Mouse (Mus musculus) heart, embryonic 11.5 days (tissue): ENCODE data around the gene Cnot1. TPM values are rescaled to one million over a fixed set of nuclear protein-coding genes. Genes with fewer than 3 reads are reported as not detected.

Experiments used
- ATAC-seq: fragments of 200-750 bp; cut with Nextera tagmentation; replicated peaks from 2 replicates; pipeline ENCODE4 v1.8.0; 2017; ENCODE audit warnings: moderate library complexity; ENCODE audit not compliant: insufficient number of reproducible peaks, low FRiP score, low TSS enrichment
- H3K27ac ChIP-seq: fragments of 300-500 bp; sonication (generic); 2 replicates; pipeline ENCODE4 v1.5.1; 2014; ENCODE audit warnings: mild to moderate bottlenecking, low read depth, low read length
- H3K27me3 ChIP-seq: fragments of 300-500 bp; sonication (generic); 2 replicates; pipeline ENCODE4 v1.6.1; 2014; ENCODE audit warnings: mild to moderate bottlenecking, low read length, mixed read lengths; ENCODE audit not compliant: control insufficient read depth, insufficient read depth
- H3K36me3 ChIP-seq: fragments of 300-500 bp; sonication (generic); 2 replicates; pipeline ENCODE4 v1.6.1; 2014; ENCODE audit warnings: mild to moderate bottlenecking, low read length, moderate library complexity, mixed read lengths; ENCODE audit not compliant: control insufficient read depth, insufficient read depth
- H3K4me1 ChIP-seq: fragments of 300-500 bp; sonication (generic); 2 replicates; pipeline ENCODE4 v1.6.1; 2014; ENCODE audit warnings: low read length; ENCODE audit not compliant: control insufficient read depth, insufficient read depth
- H3K4me2 ChIP-seq: fragments of 300-500 bp; sonication (generic); 2 replicates; pipeline ENCODE4 v1.6.1; 2014; ENCODE audit warnings: mild to moderate bottlenecking, moderate library complexity
- H3K4me3 ChIP-seq: fragments of 300-500 bp; sonication (generic); 2 replicates; pipeline ENCODE4 v1.5.1; 2014; ENCODE audit warnings: low read depth, low read length
- H3K9ac ChIP-seq: fragments of 300-500 bp; sonication (generic); 2 replicates; pipeline ENCODE4 v1.6.1; 2014; ENCODE audit warnings: mild to moderate bottlenecking, low read depth, low read length, moderate library complexity
- H3K9me3 ChIP-seq: fragments of 300-500 bp; sonication (generic); replicated peaks from 2 replicates; pipeline ENCODE4 v1.6.1; 2016; ENCODE audit warnings: low read length; ENCODE audit not compliant: control insufficient read depth
- WGBS: fragments of 180-500 bp; shearing (Covaris S2); extraction: QIAGEN DNeasy Blood & Tissue Kit; methylation state at CpG from one replicate; pipeline ENCODE4 v1.1.7; 2014; ENCODE audit not compliant: insufficient replicate concordance; 5-methylcytosine and 5-hydroxymethylcytosine counted together
- polyA plus RNA-seq: library from polyadenylated mRNA; unstranded; fragments of >200 nt; fragmentation: Nextera tagmentation; extraction: Ambion mirVana; gene quantifications from 2 replicates; pipeline ENCODE4 v1.2.1, GENCODE M21; 2014

The Cnot1 gene
- polyA plus RNA-seq, 1 experiment from 2014 or later, result 72.8 TPM

GRCm38 (mm10) chr8:95822699-95823098, 15.4 kb upstream of the Cnot1 start:
- Histone ChIP-seq H3K27me3 (no peaks in the 10 kb centered on the region), H3K4me3 (no peak overlapping the region), H3K9ac (no peak overlapping the region), H3K27ac (0 out of 2 replicates have a peak overlapping the region, but pooled peaks have one; percentile 6), H3K9me3 (0 out of 2 replicates have a peak, but pooled peaks cover 2% of the 10 kb centered on the region), H3K36me3 (no peaks in the 10 kb centered on the region), H3K4me1 (peaks cover 12% of the 10 kb centered on the region), H3K4me2 (no peak overlapping the region)
- 34% methylated on average over 3 of the region's 3 CpGs for WGBS
- peak; percentile 56; the same call in 1 of the 2 replicates for ATAC-seq

- no peak overlapping the region for H3K4me2 ChIP-seq
- H3K9ac ChIP-seq, result no peak overlapping the region
- WGBS, result 79% methylated on average over 5 of the region's 5 CpGs
- H3K4me3 ChIP-seq, result no peak overlapping the region
- H3K27ac ChIP-seq, result 0 out of 2 replicates have a peak overlapping the region, but pooled peaks have one; percentile 0
- H3K27me3 ChIP-seq, result no peaks in the 10 kb centered on the region
- no peaks in the 10 kb centered on the region for H3K36me3 ChIP-seq
- H3K4me1 ChIP-seq, result peaks cover 13% of the 10 kb centered on the region
- no peak for ATAC-seq
- 0 out of 2 replicates have a peak, but pooled peaks cover 2% of the 10 kb centered on the region for H3K9me3 ChIP-seq
Observed at GRCm38 (mm10) chr8:95822096-95822495, 14.8 kb upstream of the Cnot1 start.

GRCm38 (mm10) chr8:95821266-95821665, 14.0 kb upstream of the Cnot1 start:
- 78% methylated on average over 6 of the region's 6 CpGs for WGBS
- Histone ChIP-seq H3K27ac (no peak overlapping the region), H3K36me3 (no peaks in the 10 kb centered on the region), H3K4me2 (no peak overlapping the region), H3K9ac (no peak overlapping the region), H3K9me3 (0 out of 2 replicates have a peak, but pooled peaks cover 2% of the 10 kb centered on the region), H3K27me3 (no peaks in the 10 kb centered on the region), H3K4me3 (no peak overlapping the region), H3K4me1 (peaks cover 13% of the 10 kb centered on the region)
- ATAC-seq, result no peak

GRCm38 (mm10) chr8:95818211-95818610, 10.9 kb upstream of the Cnot1 start:
- 0 out of 2 replicates have a peak, but pooled peaks cover 2% of the 10 kb centered on the region for H3K9me3 ChIP-seq
- no peak overlapping the region for H3K4me3 ChIP-seq
- H3K9ac ChIP-seq, result no peak overlapping the region
- no peaks in the 10 kb centered on the region for H3K36me3 ChIP-seq
- peak overlapping the region; percentile 35 for H3K4me2 ChIP-seq
- H3K27ac ChIP-seq, result peak overlapping the region; percentile 73
- H3K27me3 ChIP-seq, result no peaks in the 10 kb centered on the region
- peaks cover 13% of the 10 kb centered on the region for H3K4me1 ChIP-seq
- peak; percentile 74 for ATAC-seq
- 28% methylated on average over 1 of the region's 1 CpGs for WGBS

GRCm38 (mm10) chr8:95817597-95817996, 10.3 kb upstream of the Cnot1 start:
- Histone ChIP-seq H3K27ac (peak overlapping the region; percentile 73), H3K9ac (no peak overlapping the region), H3K4me2 (peak overlapping the region; percentile 35), H3K27me3 (no peaks in the 10 kb centered on the region), H3K4me3 (no peak overlapping the region), H3K4me1 (peaks cover 13% of the 10 kb centered on the region), H3K9me3 (0 out of 2 replicates have a peak, but pooled peaks cover 2% of the 10 kb centered on the region), H3K36me3 (no peaks in the 10 kb centered on the region)
- WGBS, result 63% methylated on average over 3 of the region's 3 CpGs
- no peak for ATAC-seq

GRCm38 (mm10) chr8:95816044-95816708, 8.9 kb upstream of the Cnot1 start:
- Histone ChIP-seq H3K4me2 (no peak overlapping the region), H3K36me3 (no peaks in the 10 kb centered on the region), H3K9ac (no peak overlapping the region), H3K27ac (no peak overlapping the region), H3K9me3 (0 out of 2 replicates have a peak, but pooled peaks cover 2% of the 10 kb centered on the region), H3K4me1 (peaks cover 18% of the 10 kb centered on the region), H3K27me3 (no peaks in the 10 kb centered on the region), H3K4me3 (no peak overlapping the region)
- no peak for ATAC-seq
- 45% methylated on average over 6 of the region's 6 CpGs for WGBS

GRCm38 (mm10) chr8:95810184-95810591, 2.9 kb upstream of the Cnot1 start:
- H3K27ac ChIP-seq, result peak overlapping the region; percentile 73
- H3K9ac ChIP-seq, result no peak overlapping the region
- H3K4me3 ChIP-seq, result no peak overlapping the region

GRCm38 (mm10) chr8:95809116-95809515, 1.9 kb upstream of the Cnot1 start:
- no peak overlapping the region for H3K9ac ChIP-seq
- H3K27me3 ChIP-seq, result no peaks in the 10 kb centered on the region
- peaks cover 22% of the 10 kb centered on the region for H3K4me1 ChIP-seq
- 84% methylated on average over 5 of the region's 5 CpGs for WGBS
- ATAC-seq, result no peak
- H3K9me3 ChIP-seq, result no peaks in the 10 kb centered on the region
- H3K27ac ChIP-seq, result no peak overlapping the region
- H3K36me3 ChIP-seq, result no peaks in the 10 kb centered on the region
- H3K4me2 ChIP-seq, result no peak overlapping the region
- H3K4me3 ChIP-seq, result no peak overlapping the region

More at GRCm38 (mm10) chr8:95810184-95810591, 2.9 kb upstream of the Cnot1 start:
- H3K4me1 ChIP-seq, result peaks cover 22% of the 10 kb centered on the region
- H3K36me3 ChIP-seq, result no peaks in the 10 kb centered on the region
- no peaks in the 10 kb centered on the region for H3K9me3 ChIP-seq
- peak overlapping the region; percentile 17; the same call in 1 of the 2 replicates for H3K4me2 ChIP-seq
- no peak for ATAC-seq
- WGBS, result 20% methylated on average over 3 of the region's 3 CpGs
- H3K27me3 ChIP-seq, result no peaks in the 10 kb centered on the region

GRCm38 (mm10) chr8:95808631-95809030, 1.4 kb upstream of the Cnot1 start:
- WGBS, result 78% methylated on average over 4 of the region's 4 CpGs
- no peaks in the 10 kb centered on the region for H3K36me3 ChIP-seq
- no peaks in the 10 kb centered on the region for H3K9me3 ChIP-seq
- peaks cover 22% of the 10 kb centered on the region for H3K4me1 ChIP-seq
- no peak overlapping the region for H3K4me2 ChIP-seq
- H3K9ac ChIP-seq, result no peak overlapping the region
- H3K4me3 ChIP-seq, result no peak overlapping the region
- ATAC-seq, result no peak
- no peaks in the 10 kb centered on the region for H3K27me3 ChIP-seq
- no peak overlapping the region for H3K27ac ChIP-seq
